Mouse (Mus musculus) forebrain, embryonic 15.5 days (tissue): ENCODE measurements around the gene B3glct. TPM values are rescaled to one million over a fixed set of nuclear protein-coding genes. Genes with fewer than 3 reads are reported as not detected.
A peak's percentile ranks its signal among the peaks of the same experiment; 100 is the strongest.

Experiments used
- ATAC-seq: fragments of 200-750 bp; cut with Nextera tagmentation; replicated peaks from 2 replicates; pipeline ENCODE4 v1.8.0; 2017; ENCODE audit warnings: mild to moderate bottlenecking, moderate TSS enrichment, moderate library complexity
- H3K27ac ChIP-seq: fragments of 300-500 bp; sonication (generic); replicated peaks from 2 replicates; pipeline ENCODE4 v1.5.1; 2015; ENCODE audit warnings: mild to moderate bottlenecking, inconsistent platforms
- H3K27me3 ChIP-seq: fragments of 300-500 bp; sonication (generic); 2 replicates; pipeline ENCODE4 v1.6.1; 2015; ENCODE audit warnings: inconsistent platforms
- H3K36me3 ChIP-seq: fragments of 300-500 bp; sonication (generic); 2 replicates; pipeline ENCODE4 v1.6.1; 2015; ENCODE audit warnings: mild to moderate bottlenecking, inconsistent platforms
- H3K4me1 ChIP-seq: fragments of 300-500 bp; sonication (generic); 2 replicates; pipeline ENCODE4 v1.6.1; 2015; ENCODE audit warnings: inconsistent platforms
- H3K4me2 ChIP-seq: fragments of 300-500 bp; sonication (generic); replicated peaks from 2 replicates; pipeline ENCODE4 v1.6.1; 2015; ENCODE audit warnings: mild to moderate bottlenecking, inconsistent platforms
- H3K4me3 ChIP-seq: fragments of 300-500 bp; sonication (generic); 2 replicates; pipeline ENCODE4 v1.5.1; 2015; ENCODE audit warnings: mild to moderate bottlenecking, inconsistent platforms
- H3K9ac ChIP-seq: fragments of 300-500 bp; sonication (generic); replicated peaks from 2 replicates; pipeline ENCODE4 v1.6.1; 2015; ENCODE audit warnings: mild to moderate bottlenecking, inconsistent platforms
- H3K9me3 ChIP-seq: fragments of 300-500 bp; sonication (generic); 2 replicates; pipeline ENCODE4 v1.6.1; 2016; ENCODE audit warnings: inconsistent platforms
- WGBS: fragments of 180-500 bp; shearing (Covaris S2); methylation state at CpG from one replicate; pipeline ENCODE4 v1.1.7; 2015; ENCODE audit warnings: mixed read lengths; 5-methylcytosine and 5-hydroxymethylcytosine counted together
- polyA plus RNA-seq: library from polyadenylated mRNA; unstranded; fragments of >200 nt; fragmentation: Nextera tagmentation; extraction: Ambion mirVana; gene quantifications from 2 replicates; pipeline ENCODE4 v1.2.1, GENCODE M21; 2015

The B3glct gene
- polyA plus RNA-seq, 1 experiment from 2014 or later = 12.8 TPM

- WGBS = 6% methylated on average over 12 of the region's 12 CpGs
- no peaks in the 10 kb centered on the region for H3K36me3 ChIP-seq
- peak overlapping the region; percentile 92 for H3K4me2 ChIP-seq
- peak overlapping the region; percentile 79 for H3K27ac ChIP-seq
- no peaks in the 10 kb centered on the region for H3K9me3 ChIP-seq
- peak overlapping the region; percentile 72 for H3K9ac ChIP-seq
- H3K4me3 ChIP-seq = peak overlapping the region; percentile 88
- ATAC-seq = peak; percentile 11
- H3K4me1 ChIP-seq = peaks cover 21% of the 10 kb centered on the region
- no peaks in the 10 kb centered on the region for H3K27me3 ChIP-seq
Measured at GRCm38 (mm10) chr5:149679362-149679761, 1.3 kb downstream of the B3glct start.

DNA sequence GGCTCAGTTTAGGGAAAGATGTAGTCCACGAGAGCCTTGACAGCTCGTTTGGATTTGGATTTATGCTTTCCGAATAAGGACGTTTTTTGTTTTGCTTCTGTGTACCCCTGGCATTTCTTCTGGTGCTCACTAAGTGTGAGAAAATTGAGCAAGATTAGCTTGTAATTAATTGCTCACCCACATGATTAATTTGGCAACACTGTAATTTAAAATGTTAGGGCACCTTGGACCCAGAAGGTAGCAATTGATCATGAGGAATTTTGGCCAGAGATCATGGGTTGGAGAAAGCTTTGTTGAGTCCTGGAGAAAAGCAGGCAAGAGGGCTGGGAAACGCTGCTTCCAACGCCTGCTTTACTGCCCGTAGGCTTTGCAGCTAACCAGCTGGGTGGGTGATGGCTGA is 1.9 kb downstream of the B3glct start:
- Histone ChIP-seq H3K4me3 (no peak overlapping the region), H3K27ac (peak overlapping the region; percentile 79), H3K9ac (no peak overlapping the region), H3K4me1 (peaks cover 21% of the 10 kb centered on the region), H3K27me3 (no peaks in the 10 kb centered on the region), H3K36me3 (no peaks in the 10 kb centered on the region), H3K9me3 (no peaks in the 10 kb centered on the region), H3K4me2 (peak overlapping the region; percentile 92)
- ATAC-seq = no peak
- 29% methylated on average over 7 of the region's 7 CpGs for WGBS

DNA sequence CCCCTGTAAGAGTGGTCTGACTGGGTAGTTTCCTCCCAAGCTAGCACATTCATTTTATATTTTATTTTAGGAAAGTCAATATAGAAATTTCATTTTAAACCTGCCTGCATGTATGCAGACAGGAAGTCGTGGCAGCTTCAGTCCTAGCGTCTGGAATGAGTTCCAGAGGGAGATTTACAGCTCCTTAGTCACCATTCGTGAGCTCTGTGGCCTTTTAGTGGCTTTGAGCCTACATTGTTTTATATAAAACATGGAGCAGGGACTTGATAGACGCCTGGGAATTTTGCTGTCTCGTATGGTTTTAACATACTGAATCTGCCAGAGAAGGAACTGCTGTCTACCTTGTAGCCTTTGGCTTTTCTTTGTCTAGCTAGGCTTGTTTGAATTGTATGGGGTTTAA is 2.9 kb downstream of the B3glct start:
- Histone ChIP-seq H3K27ac (no peak overlapping the region), H3K9me3 (no peaks in the 10 kb centered on the region), H3K9ac (no peak overlapping the region), H3K27me3 (no peaks in the 10 kb centered on the region), H3K4me1 (peaks cover 21% of the 10 kb centered on the region), H3K36me3 (no peaks in the 10 kb centered on the region), H3K4me2 (no peak overlapping the region), H3K4me3 (no peak overlapping the region)
- WGBS = 76% methylated on average over 5 of the region's 5 CpGs
- ATAC-seq = no peak

GRCm38 (mm10) chr5:149689860-149690259 is 11.8 kb downstream of the B3glct start:
- Histone ChIP-seq H3K27ac (no peak overlapping the region), H3K36me3 (no peaks in the 10 kb centered on the region), H3K4me3 (no peak overlapping the region), H3K9ac (no peak overlapping the region), H3K4me1 (peaks cover 4% of the 10 kb centered on the region; the same call in 1 of the 2 replicates), H3K27me3 (no peaks in the 10 kb centered on the region), H3K4me2 (no peak overlapping the region), H3K9me3 (no peaks in the 10 kb centered on the region)
- ATAC-seq = no peak
- whole genome bisulfite sequencing = 82% methylated on average over 5 of the region's 5 CpGs

- H3K27me3 ChIP-seq = no peaks in the 10 kb centered on the region
- WGBS = 77% methylated on average over 11 of the region's 11 CpGs
- H3K4me3 ChIP-seq = no peak overlapping the region
Measured at GRCm38 (mm10) chr5:149692548-149692947, 14.5 kb downstream of the B3glct start.

GRCm38 (mm10) chr5:149693200-149693599 is 15.2 kb downstream of the B3glct start:
- no peaks in the 10 kb centered on the region for H3K27me3 ChIP-seq
- ATAC-seq = no peak

More at GRCm38 (mm10) chr5:149692548-149692947, 14.5 kb downstream of the B3glct start:
- H3K4me1 ChIP-seq = peaks cover 4% of the 10 kb centered on the region; the same call in 1 of the 2 replicates
- H3K27ac ChIP-seq = no peak overlapping the region
- H3K36me3 ChIP-seq = no peaks in the 10 kb centered on the region
- no peak overlapping the region for H3K4me2 ChIP-seq
- H3K9ac ChIP-seq = no peak overlapping the region
- H3K9me3 ChIP-seq = no peaks in the 10 kb centered on the region
- ATAC-seq = no peak

GRCm38 (mm10) chr5:149693968-149694367 is 15.9 kb downstream of the B3glct start:
- WGBS = 88% methylated on average over 3 of the region's 3 CpGs
- H3K9me3 ChIP-seq = no peaks in the 10 kb centered on the region
- H3K36me3 ChIP-seq = no peaks in the 10 kb centered on the region
- H3K4me2 ChIP-seq = no peak overlapping the region
- H3K27me3 ChIP-seq = no peaks in the 10 kb centered on the region
- ATAC-seq = no peak
- H3K4me1 ChIP-seq = peaks cover 4% of the 10 kb centered on the region; the same call in 1 of the 2 replicates
- H3K9ac ChIP-seq = no peak overlapping the region
- H3K4me3 ChIP-seq = no peak overlapping the region
- no peak overlapping the region for H3K27ac ChIP-seq

More at GRCm38 (mm10) chr5:149693200-149693599, 15.2 kb downstream of the B3glct start:
- Histone ChIP-seq H3K9ac (no peak overlapping the region), H3K4me1 (peaks cover 4% of the 10 kb centered on the region; the same call in 1 of the 2 replicates), H3K9me3 (no peaks in the 10 kb centered on the region), H3K4me3 (no peak overlapping the region), H3K36me3 (no peaks in the 10 kb centered on the region), H3K27ac (no peak overlapping the region), H3K4me2 (no peak overlapping the region)
- WGBS = 79% methylated on average over 2 of the region's 2 CpGs

GRCm38 (mm10) chr5:149695077-149695750 is 17.2 kb downstream of the B3glct start:
- H3K9ac ChIP-seq = no peak overlapping the region
- no peaks in the 10 kb centered on the region for H3K27me3 ChIP-seq
- no peaks in the 10 kb centered on the region for H3K9me3 ChIP-seq
- H3K4me1 ChIP-seq = peaks cover 4% of the 10 kb centered on the region; the same call in 1 of the 2 replicates
- 90% methylated on average over 18 of the region's 18 CpGs for WGBS
- no peak for ATAC-seq
- no peak overlapping the region for H3K4me3 ChIP-seq
- H3K4me2 ChIP-seq = no peak overlapping the region
- no peaks in the 10 kb centered on the region for H3K36me3 ChIP-seq
- no peak overlapping the region for H3K27ac ChIP-seq

DNA sequence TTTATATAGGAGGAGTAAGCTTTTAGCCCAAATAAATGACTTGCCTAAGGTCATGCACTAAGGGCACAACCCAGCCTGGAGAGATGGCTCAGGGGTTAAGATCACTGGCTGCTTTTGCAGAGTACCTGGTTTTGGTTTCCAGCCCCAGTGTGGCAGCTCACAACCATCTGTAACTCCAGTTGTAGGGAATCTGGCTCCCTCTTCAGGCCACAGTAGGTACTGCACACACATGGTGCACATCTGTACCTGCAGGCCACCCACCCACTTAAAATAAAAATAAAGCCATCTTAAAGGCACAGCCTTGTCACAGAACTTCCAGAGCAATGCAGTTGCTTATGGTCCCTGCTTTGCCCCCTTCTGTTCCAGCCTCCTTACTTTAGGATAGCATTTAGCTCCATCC is 24.7 kb downstream of the B3glct start:
- Histone ChIP-seq H3K27ac (no peak overlapping the region), H3K4me3 (no peak overlapping the region), H3K4me2 (no peak overlapping the region), H3K27me3 (no peaks in the 10 kb centered on the region), H3K36me3 (no peaks in the 10 kb centered on the region), H3K9ac (no peak overlapping the region), H3K4me1 (no peaks in the 10 kb centered on the region), H3K9me3 (no peaks in the 10 kb centered on the region)
- no peak for ATAC-seq

DNA sequence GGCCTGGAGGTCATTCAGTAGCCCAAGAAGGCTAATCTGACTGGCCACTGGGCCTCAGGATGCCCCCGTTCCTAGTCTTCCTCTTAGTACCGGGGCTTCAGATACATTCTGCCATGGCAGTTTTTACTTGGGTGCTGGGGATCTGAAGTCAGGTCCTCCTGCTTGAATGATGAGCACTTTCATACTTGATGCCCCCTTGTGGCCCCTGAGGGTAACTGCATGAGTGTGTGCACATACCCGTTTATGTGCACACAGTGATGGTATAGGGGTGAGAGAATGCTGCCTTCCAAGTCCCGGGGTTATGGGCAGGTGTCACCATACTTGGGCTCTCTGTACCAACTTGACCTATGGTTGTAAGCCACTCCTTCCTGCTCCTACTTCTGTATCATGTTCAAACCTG is 33.5 kb downstream of the B3glct start:
- H3K9me3 ChIP-seq = no peaks in the 10 kb centered on the region
- H3K27ac ChIP-seq = no peak overlapping the region
- H3K27me3 ChIP-seq = no peaks in the 10 kb centered on the region
- peaks cover 11% of the 10 kb centered on the region for H3K4me1 ChIP-seq
- no peaks in the 10 kb centered on the region for H3K36me3 ChIP-seq
- WGBS = 98% methylated on average over 4 of the region's 4 CpGs
- H3K4me3 ChIP-seq = no peak overlapping the region
- ATAC-seq = no peak
- no peak overlapping the region for H3K4me2 ChIP-seq
- H3K9ac ChIP-seq = no peak overlapping the region

DNA sequence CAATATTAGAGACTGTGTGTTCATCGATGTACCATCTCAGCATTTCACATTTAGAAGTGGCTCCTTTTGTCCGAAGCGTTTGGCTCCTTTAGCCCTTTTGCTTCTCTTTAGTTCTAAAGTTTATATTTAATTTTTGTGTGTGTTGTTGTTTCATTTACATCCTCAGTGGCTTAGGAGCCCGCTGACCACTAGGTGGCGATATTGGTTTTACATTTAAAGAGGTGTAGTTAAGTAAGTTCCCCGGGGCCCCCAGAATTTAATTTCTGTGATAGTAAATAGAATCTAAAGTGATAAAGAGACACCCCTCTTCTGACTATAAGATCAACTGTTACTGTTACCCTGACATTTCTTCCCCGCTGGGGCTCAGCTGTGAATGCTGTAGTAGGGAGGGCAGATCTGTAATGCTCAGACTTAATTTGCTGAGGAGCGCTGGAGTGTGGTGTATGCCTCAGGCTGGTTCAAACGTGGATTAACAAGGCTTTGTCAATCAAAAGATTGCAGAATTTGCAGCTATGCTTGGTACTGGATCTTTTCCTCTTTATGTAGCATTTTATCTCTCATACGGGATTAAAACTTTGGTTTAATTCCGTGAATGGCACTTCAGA is 35.2 kb downstream of the B3glct start:
- Histone ChIP-seq H3K27ac (0 out of 2 replicates have a peak overlapping the region, but pooled peaks have one; percentile 6), H3K4me3 (no peak overlapping the region), H3K27me3 (no peaks in the 10 kb centered on the region), H3K4me1 (peaks cover 11% of the 10 kb centered on the region), H3K9ac (no peak overlapping the region), H3K9me3 (no peaks in the 10 kb centered on the region), H3K4me2 (no peak overlapping the region), H3K36me3 (no peaks in the 10 kb centered on the region)
- 48% methylated on average over 11 of the region's 11 CpGs for WGBS
- ATAC-seq = no peak

- Histone ChIP-seq H3K9ac (no peak overlapping the region), H3K4me1 (peaks cover 11% of the 10 kb centered on the region), H3K4me3 (no peak overlapping the region), H3K27ac (0 out of 2 replicates have a peak overlapping the region, but pooled peaks have one; percentile 6), H3K36me3 (no peaks in the 10 kb centered on the region), H3K9me3 (no peaks in the 10 kb centered on the region), H3K27me3 (no peaks in the 10 kb centered on the region), H3K4me2 (no peak overlapping the region)
- WGBS = 81% methylated on average over 16 of the region's 16 CpGs
- no peak for ATAC-seq
Measured at GRCm38 (mm10) chr5:149713834-149714233, 35.8 kb downstream of the B3glct start.
